9 mouse cellular contexts compared by ENCODE assay signal in the genomic region with DNA sequence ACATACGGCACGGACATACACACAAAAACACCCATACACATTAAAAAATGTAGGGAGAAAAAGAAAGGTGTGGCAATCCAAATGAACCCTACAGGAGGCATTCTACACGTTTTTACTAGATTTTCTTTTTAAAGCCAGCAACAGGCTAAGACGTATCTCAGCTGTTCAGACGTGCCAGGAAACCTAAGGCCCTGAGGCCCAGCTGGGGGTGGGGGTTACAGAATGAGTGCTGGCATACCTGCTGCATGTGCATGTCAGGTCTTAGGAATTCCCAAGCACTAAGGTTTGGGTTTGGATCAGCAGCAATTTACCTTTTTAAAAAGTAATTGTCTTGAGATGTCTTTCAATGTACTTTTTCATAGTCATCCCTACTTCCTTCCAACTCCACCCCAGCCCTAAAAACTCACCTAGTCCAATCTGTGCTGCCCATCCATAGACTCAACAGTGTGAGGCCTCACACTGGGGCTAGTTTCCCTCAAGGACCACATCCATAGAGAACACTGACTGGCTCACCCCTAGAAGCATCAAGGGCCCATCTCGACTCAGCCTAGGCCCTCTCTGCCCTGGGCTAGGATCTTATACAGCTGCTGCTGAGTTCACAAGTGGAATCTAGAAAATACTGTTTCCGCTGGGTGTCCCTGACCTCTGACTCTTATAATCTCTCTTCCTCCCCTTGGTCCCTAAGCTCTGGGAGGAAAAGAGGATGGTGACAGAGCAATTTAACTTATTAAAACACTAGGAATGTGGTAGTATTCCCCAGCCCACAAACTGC. TPM values are rescaled to one million over a fixed set of nuclear protein-coding genes. Genes with fewer than 3 reads are reported as not detected.
DNase-seq lines count a peak whose midpoint lies in the region; ATAC-seq and TF ChIP-seq lines count a peak whose summit lies in the region.
"Had no signal": no experiment of that assay in that cellular context is flagged by ENCODE, and none has a peak within 500 bp of the region (broad histone marks: within the 10 kb centered on the region; RNA-seq: fewer than 3 reads in every experiment).

No protein-coding gene starts in this region.

- no peaks in the 10 kb centered on the region for H3K27me3 ChIP-seq in cerebellum, adult 2 months (ENCODE audit: control insufficient read depth, insufficient read depth, low read length)
- H3K27me3 ChIP-seq in C2C12 (ENCODE audit: control insufficient read depth, insufficient read depth, insufficient read length) = no peaks in the 10 kb centered on the region
- no peaks in the 10 kb centered on the region for H3K27me3 ChIP-seq in heart, embryonic 16.5 days (ENCODE audit: control insufficient read depth, insufficient read depth, low read length)
- no peaks in the 10 kb centered on the region for H3K27me3 ChIP-seq in liver, embryonic 15.5 days

- peak overlapping the region; percentile 62 for H3K9ac ChIP-seq in heart, embryonic 16.5 days (ENCODE audit: low read length)
- peak overlapping the region; percentile 100 for H3K9ac ChIP-seq in liver, embryonic 15.5 days

- peaks cover 7% of the 10 kb centered on the region for H3K36me3 ChIP-seq in C2C12 (ENCODE audit: control insufficient read depth, insufficient read depth)
- no peaks in the 10 kb centered on the region; the same call in 1 of the 2 replicates for H3K36me3 ChIP-seq in heart, embryonic 16.5 days (ENCODE audit: control insufficient read depth, insufficient read depth)
- peaks cover 25% of the 10 kb centered on the region for H3K36me3 ChIP-seq in liver, embryonic 15.5 days (replicated peaks)

- peak overlapping the region; percentile 12 for H3K4me3 ChIP-seq in cerebellum, adult 2 months (replicated peaks; ENCODE audit: insufficient read depth, low read depth, low read length)
- peak overlapping the region; percentile 60 for H3K4me3 ChIP-seq in C2C12 (ENCODE audit: insufficient read depth, poor library complexity, severe bottlenecking)
- peak overlapping the region; percentile 86 for H3K4me3 ChIP-seq in heart, embryonic 16.5 days (ENCODE audit: low read length)
- peak overlapping the region; percentile 99 for H3K4me3 ChIP-seq in liver, embryonic 15.5 days (replicated peaks)

- H3K79me3 ChIP-seq in C2C12 (ENCODE audit: low read depth) = peaks cover 69% of the 10 kb centered on the region

- TF ChIP-seq CTCF in cerebellum, adult 2 months (IDR thresholded peaks at IDR 0.05; ENCODE audit: borderline replicate concordance, insufficient read depth, low read depth, low read length) = no peak
- TF ChIP-seq CTCF in C2C12 (IDR thresholded peaks at IDR 0.05; ENCODE audit: control insufficient read depth, insufficient read depth, insufficient read length) = no peak

- DNase-seq in cerebellum, adult 2 months = no peak
- DNase-seq in cerebellum, adult 8-10 months = no peak
- no peak for DNase-seq in retina, postnatal 1 day
- no peak for DNase-seq in retina, embryonic 14.5 days (ENCODE audit: low spot score)
- no peak for DNase-seq in layer of hippocampus, adult 9-10 months (ENCODE audit: low spot score)
- DNase-seq: right cerebral cortex, adult 18-20 months had no signal

- peak overlapping the region; percentile 66 for H3K4me2 ChIP-seq in heart, embryonic 16.5 days (ENCODE audit: low read depth, low read length)
- H3K4me2 ChIP-seq in liver, embryonic 15.5 days = peak overlapping the region; percentile 89

- WGBS in cerebellum, adult 2 months = 34% methylated on average over 7 of the region's 7 CpGs
- WGBS in heart, embryonic 16.5 days = 43% methylated on average over 7 of the region's 7 CpGs
- 52% methylated on average over 7 of the region's 7 CpGs for WGBS in liver, embryonic 15.5 days (ENCODE audit: insufficient replicate concordance)

- peaks cover 80% of the 10 kb centered on the region for H3K79me2 ChIP-seq in C2C12 (ENCODE audit: control insufficient read depth, insufficient read depth)

- TF ChIP-seq POLR2A in cerebellum, adult 2 months (IDR thresholded peaks at IDR 0.05; ENCODE audit: borderline replicate concordance, insufficient read depth, low read length) = no peak

- no peak overlapping the region for H3K27ac ChIP-seq in cerebellum, adult 2 months (ENCODE audit: insufficient read depth, low read length)
- H3K27ac ChIP-seq in heart, embryonic 16.5 days (ENCODE audit: low read length) = peak overlapping the region; percentile 34; the same call in 1 of the 2 replicates
- peak overlapping the region; percentile 100 for H3K27ac ChIP-seq in liver, embryonic 15.5 days (replicated peaks)

- H3K9me3 ChIP-seq in heart, embryonic 16.5 days (replicated peaks; ENCODE audit: control insufficient read depth, low read length) = no peaks in the 10 kb centered on the region
- no peaks in the 10 kb centered on the region for H3K9me3 ChIP-seq in liver, embryonic 15.5 days (replicated peaks)

- ATAC-seq in heart, embryonic 16.5 days (replicated peaks; ENCODE audit: extremely low read depth, insufficient read depth, low FRiP score) = no peak
- no peak for ATAC-seq in liver, embryonic 15.5 days (ENCODE audit: insufficient read depth)

- no peak overlapping the region for H3ac ChIP-seq in C2C12 (ENCODE audit: control insufficient read depth, insufficient read length, low read depth)

- peaks cover 12% of the 10 kb centered on the region for H3K4me1 ChIP-seq in cerebellum, adult 2 months (ENCODE audit: control insufficient read depth, insufficient read depth, low read length)
- peaks cover 36% of the 10 kb centered on the region for H3K4me1 ChIP-seq in heart, embryonic 16.5 days (ENCODE audit: control insufficient read depth, insufficient read depth, low read length)
- peaks cover 70% of the 10 kb centered on the region for H3K4me1 ChIP-seq in liver, embryonic 15.5 days (replicated peaks)

TF ChIP-seq in C2C12, 6 proteins besides CTCF, POLR2A, EP300 and RAD21:
- TF ChIP-seq USF1 (IDR thresholded peaks at IDR 0.05; ENCODE audit: low read depth) = no peak
- no peak for TF ChIP-seq MYOD1 (IDR thresholded peaks at IDR 0.05; ENCODE audit: control insufficient read depth, insufficient read length, low read depth)
- TF ChIP-seq MAX (IDR thresholded peaks at IDR 0.05) = no peak
- no peak for TF ChIP-seq MYOG (IDR thresholded peaks at IDR 0.05; ENCODE audit: control insufficient read depth, extremely low read depth, insufficient read length)
- TF ChIP-seq CEBPB (IDR thresholded peaks at IDR 0.05; ENCODE audit: low read depth) = no peak
- no peak for TF ChIP-seq FOSL1 (IDR thresholded peaks at IDR 0.05; ENCODE audit: insufficient read depth, low read length, poor library complexity, severe bottlenecking)

RNA-seq across cellular contexts. Expression of a gene that starts 2.2 kb away (rescaled TPM):
- 557 and 572 TPM in 2 replicates for polyA plus RNA-seq in cerebellum, adult 2 months (2012; rRNA removed)
- polyA plus RNA-seq in C2C12 (2012; fragmentation: generic; extraction: Trizol) = 256 TPM
- 340 and 342 TPM in 2 replicates for polyA plus RNA-seq in heart, embryonic 16.5 days (2015; fragmentation: Nextera tagmentation; extraction: Ambion mirVana)
- 155 and 162 TPM in 2 replicates for polyA plus RNA-seq in liver, embryonic 15.5 days (2015; fragmentation: Nextera tagmentation; extraction: Ambion mirVana)

Comparison
In these comparisons a context has a peak if more than half of its experiments do, and no peak if none do; other contexts are left out.
1. H3K4me3 ChIP-seq: peak in every context shown above with its lines; median percentile 99 in liver, embryonic 15.5 days; 86 in heart, embryonic 16.5 days; 60 in C2C12; 12 in cerebellum, adult 2 months.